Mouse (Mus musculus): ENCODE measurements around the gene Gm20388. TPM values are rescaled to one million over a fixed set of nuclear protein-coding genes. Genes with fewer than 3 reads are reported as not detected.
A peak's percentile ranks its signal among the peaks of the same experiment; 100 is the strongest.

The Gm20388 gene
- polyA plus RNA-seq, 1 experiment from 2014 or later, result not detected

DNA sequence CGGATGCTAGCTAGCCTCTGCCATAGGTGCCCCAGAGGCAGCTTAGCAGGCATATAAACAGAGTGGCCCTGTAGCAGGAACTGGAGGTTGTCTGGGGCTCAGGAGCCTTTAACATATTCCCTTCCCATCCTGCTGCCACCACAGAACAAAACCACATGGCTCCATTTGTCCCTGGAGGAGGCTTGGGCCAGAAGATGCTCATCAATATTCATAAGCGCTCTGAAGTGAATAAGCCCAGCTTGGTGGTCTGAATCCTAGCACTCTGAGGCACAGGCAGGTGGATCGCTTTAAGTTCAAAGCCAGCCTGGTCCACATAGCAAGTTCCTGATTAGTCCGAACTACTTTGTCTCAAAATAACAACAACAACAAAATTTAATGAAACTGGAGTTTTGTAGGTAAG is 22.6 kb upstream of the Gm20388 start:
- no peak overlapping the region for H3K4me3 ChIP-seq
- H3K9me3 ChIP-seq, result no peaks in the 10 kb centered on the region
- 77% methylated on average over 4 of the region's 4 CpGs for WGBS
- H3K9ac ChIP-seq, result no peak overlapping the region
- no peak overlapping the region for H3K27ac ChIP-seq (replicated peaks)
- no peaks in the 10 kb centered on the region; the same call in 1 of the 2 replicates for H3K27me3 ChIP-seq (replicated peaks)
- no peak for ATAC-seq (ENCODE audit: extremely low read depth, insufficient number of reproducible peaks, low FRiP score, low TSS enrichment)
- H3K4me2 ChIP-seq, result no peak overlapping the region
- peaks cover 14% of the 10 kb centered on the region for H3K4me1 ChIP-seq
- no peaks in the 10 kb centered on the region for H3K36me3 ChIP-seq

DNA sequence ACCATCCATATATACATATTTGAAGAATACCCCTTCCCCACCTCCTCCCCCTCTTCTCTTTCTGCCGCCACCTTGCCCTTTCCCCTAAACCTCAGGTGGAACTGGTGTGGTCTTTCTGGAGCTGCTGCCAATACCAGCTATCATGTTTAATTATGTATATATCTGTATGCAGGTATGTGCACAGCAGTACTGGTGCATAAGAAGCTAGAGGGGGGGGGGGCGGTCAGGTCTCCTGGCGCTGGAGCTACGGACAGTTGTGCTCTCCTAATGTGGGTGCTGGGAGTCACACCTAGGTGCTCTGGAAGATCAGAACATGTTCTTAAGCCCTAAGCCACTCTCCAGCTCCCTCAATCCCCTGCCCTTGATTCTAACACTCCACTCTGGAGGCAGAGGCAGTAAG is 13.6 kb upstream of the Gm20388 start:
- Histone ChIP-seq H3K9me3 (no peaks in the 10 kb centered on the region), H3K27me3 (replicated peaks) (peaks cover 30% of the 10 kb centered on the region), H3K27ac (replicated peaks) (no peak overlapping the region), H3K9ac (no peak overlapping the region), H3K4me2 (no peak overlapping the region), H3K36me3 (no peaks in the 10 kb centered on the region), H3K4me1 (peaks cover 14% of the 10 kb centered on the region), H3K4me3 (no peak overlapping the region)
- ATAC-seq (ENCODE audit: extremely low read depth, insufficient number of reproducible peaks, low FRiP score, low TSS enrichment), result no peak
- 90% methylated on average over 4 of the region's 4 CpGs for WGBS

DNA sequence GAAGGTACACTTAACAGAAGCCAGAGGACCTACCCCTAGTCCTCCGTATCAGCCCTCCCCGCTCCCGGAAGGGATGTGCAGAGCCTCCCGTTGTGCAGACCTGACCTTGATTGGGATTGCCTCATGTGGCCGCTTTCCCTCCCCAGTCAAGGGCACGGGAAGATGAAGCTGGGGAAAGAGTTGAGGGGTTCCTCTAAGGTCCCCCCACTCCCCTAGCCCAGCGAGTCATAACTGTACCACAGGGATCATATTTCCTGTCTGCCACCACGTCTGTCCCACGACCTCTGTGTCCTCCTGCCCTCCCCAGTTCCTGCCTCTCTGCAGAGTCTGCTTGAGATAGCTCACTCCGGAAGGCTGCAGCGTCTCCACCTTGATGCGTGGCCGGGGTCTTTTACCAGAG is 12.7 kb upstream of the Gm20388 start:
- peak overlapping the region; percentile 41 for H3K4me2 ChIP-seq
- 8% methylated on average over 13 of the region's 13 CpGs for WGBS
- H3K9me3 ChIP-seq, result no peaks in the 10 kb centered on the region

DNA sequence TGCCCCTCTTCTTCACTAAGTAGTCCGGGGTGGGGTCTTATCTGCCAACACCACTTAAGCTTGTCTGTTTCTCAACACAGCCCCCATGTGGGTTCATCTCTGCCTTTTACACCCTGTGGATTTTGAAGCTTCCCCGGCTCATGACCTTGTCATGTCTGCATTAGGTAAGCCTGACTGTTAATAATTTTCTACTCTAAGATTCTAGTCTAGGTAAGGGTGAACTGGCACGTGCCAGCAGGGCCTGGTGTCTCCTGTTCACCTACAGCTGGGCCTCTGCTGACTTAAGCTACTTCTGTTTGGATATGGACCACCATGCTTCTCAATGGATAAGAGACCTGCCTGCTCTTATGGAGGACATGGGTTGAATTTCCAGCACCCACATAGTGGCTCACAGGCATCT is 9.3 kb upstream of the Gm20388 start:
- H3K4me1 ChIP-seq, result peaks cover 22% of the 10 kb centered on the region
- no peak overlapping the region for H3K27ac ChIP-seq (replicated peaks)
- H3K36me3 ChIP-seq, result no peaks in the 10 kb centered on the region
- ATAC-seq (ENCODE audit: extremely low read depth, insufficient number of reproducible peaks, low FRiP score, low TSS enrichment), result no peak
- no peaks in the 10 kb centered on the region for H3K9me3 ChIP-seq
- peaks cover 34% of the 10 kb centered on the region for H3K27me3 ChIP-seq (replicated peaks)
- H3K4me3 ChIP-seq, result no peak overlapping the region
- no peak overlapping the region for H3K9ac ChIP-seq
- no peak overlapping the region for H3K4me2 ChIP-seq
- 33% methylated on average over 3 of the region's 3 CpGs for WGBS

More for the DNA sequence above, 12.7 kb upstream of the Gm20388 start:
- H3K4me3 ChIP-seq, result no peak overlapping the region
- H3K27ac ChIP-seq (replicated peaks), result no peak overlapping the region
- peaks cover 14% of the 10 kb centered on the region for H3K4me1 ChIP-seq
- no peak for ATAC-seq (ENCODE audit: extremely low read depth, insufficient number of reproducible peaks, low FRiP score, low TSS enrichment)
- no peak overlapping the region for H3K9ac ChIP-seq
- peaks cover 34% of the 10 kb centered on the region for H3K27me3 ChIP-seq (replicated peaks)
- no peaks in the 10 kb centered on the region for H3K36me3 ChIP-seq

DNA sequence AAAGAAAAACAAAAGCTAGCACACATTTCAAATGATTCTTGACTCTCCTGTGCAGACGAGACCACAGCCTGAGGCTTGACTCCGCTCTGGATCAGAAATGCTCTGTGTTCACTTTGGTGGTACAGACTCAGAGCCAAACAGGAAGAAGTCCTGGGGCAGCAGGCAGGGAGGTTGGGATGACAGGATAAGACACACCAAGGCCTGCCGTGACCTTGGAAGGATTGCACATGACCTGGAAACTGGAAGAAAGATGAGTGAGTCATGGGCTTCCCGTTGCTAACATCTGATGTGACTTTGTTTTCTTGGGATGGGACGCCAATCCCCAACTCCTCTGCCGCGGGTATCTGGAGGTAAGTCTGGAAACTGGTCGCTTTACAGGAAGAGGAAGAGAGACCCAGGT is 8.7 kb upstream of the Gm20388 start:
- peaks cover 33% of the 10 kb centered on the region for H3K27me3 ChIP-seq (replicated peaks)
- no peaks in the 10 kb centered on the region for H3K36me3 ChIP-seq
- H3K9ac ChIP-seq, result no peak overlapping the region
- no peak for ATAC-seq (ENCODE audit: extremely low read depth, insufficient number of reproducible peaks, low FRiP score, low TSS enrichment)
- H3K4me3 ChIP-seq, result no peak overlapping the region
- no peaks in the 10 kb centered on the region for H3K9me3 ChIP-seq
- WGBS, result 54% methylated on average over 8 of the region's 8 CpGs
- no peak overlapping the region for H3K4me2 ChIP-seq
- H3K4me1 ChIP-seq, result peaks cover 22% of the 10 kb centered on the region
- H3K27ac ChIP-seq (replicated peaks), result no peak overlapping the region

DNA sequence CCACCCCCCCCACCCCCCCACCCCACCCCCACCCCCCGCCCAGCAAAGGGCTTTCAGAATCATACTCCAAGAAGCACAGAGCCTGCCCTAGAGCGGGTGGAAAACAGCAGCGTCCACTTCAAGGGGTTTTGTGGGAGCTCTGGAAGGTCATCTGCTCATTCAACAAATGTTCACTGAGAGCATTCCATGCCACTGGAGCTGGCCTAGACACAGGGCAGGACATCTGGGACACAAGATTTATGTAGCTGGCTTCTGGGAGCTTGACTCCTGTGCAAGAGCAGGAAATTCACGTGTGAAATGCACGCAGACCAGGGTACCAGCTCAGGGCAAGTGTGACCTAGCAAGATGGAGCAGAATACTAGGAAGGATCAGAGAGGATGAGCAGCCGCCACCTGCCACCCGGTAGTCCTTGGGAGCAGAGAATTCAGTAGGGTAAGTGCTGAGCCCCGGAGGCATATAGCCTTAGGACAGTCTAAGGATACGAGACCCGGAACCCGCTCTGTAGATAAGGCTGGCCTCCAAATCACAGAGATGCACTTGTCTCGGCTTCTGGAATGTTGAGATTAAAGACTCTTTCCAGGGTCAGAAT is 6.2 kb upstream of the Gm20388 start:
- no peak for ATAC-seq (ENCODE audit: extremely low read depth, insufficient number of reproducible peaks, low FRiP score, low TSS enrichment)
- Histone ChIP-seq H3K9ac (no peak overlapping the region), H3K4me1 (peaks cover 8% of the 10 kb centered on the region), H3K36me3 (no peaks in the 10 kb centered on the region), H3K4me3 (no peak overlapping the region), H3K27me3 (replicated peaks) (peaks cover 8% of the 10 kb centered on the region; the same call in 1 of the 2 replicates), H3K4me2 (no peak overlapping the region), H3K27ac (replicated peaks) (no peak overlapping the region), H3K9me3 (no peaks in the 10 kb centered on the region)
- 22% methylated on average over 12 of the region's 12 CpGs for WGBS

DNA sequence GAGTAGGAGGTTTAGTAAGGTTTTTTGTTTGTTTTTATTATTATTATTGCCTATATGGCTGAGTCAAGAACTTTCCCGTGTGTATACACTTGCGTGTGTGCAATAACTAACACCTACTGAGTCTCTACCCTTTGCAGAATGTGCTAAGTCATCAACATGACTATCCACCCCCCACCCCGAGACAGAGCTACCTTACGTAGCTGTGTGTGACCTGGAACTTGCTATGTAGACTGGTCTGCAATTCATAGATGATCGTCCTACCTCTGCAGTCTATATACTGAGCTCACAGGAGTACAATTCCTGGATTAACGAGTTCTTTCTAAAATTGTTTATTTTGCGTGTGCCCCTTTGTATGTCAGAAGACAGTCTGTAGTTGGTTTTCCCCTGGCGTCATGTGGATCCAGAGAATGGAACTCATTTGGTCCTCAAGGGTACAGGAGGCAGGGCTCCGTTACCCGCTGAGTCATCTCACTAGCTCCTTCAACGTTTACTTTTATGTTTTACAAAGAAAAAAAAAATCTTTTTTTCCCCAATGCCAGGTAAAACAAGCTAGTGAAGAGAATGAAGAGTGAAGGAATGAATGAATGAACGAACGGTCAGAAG is 596 bp upstream of the Gm20388 start, which contains the start of gene Usp10:
TSS of gene Usp10 (plus strand) at position 417 of the 603 bp plus-strand sequence.
- ATAC-seq (ENCODE audit: extremely low read depth, insufficient number of reproducible peaks, low FRiP score, low TSS enrichment), result 0 out of 2 replicates have a peak, but pooled peaks have one; percentile 2
- Histone ChIP-seq H3K27me3 (replicated peaks) (no peaks in the 10 kb centered on the region), H3K4me3 (peak within 1 kb of the TSS; percentile 89), H3K36me3 (no peaks in the 10 kb centered on the region), H3K4me2 (peak within 1 kb of the TSS; percentile 95), H3K9me3 (no peaks in the 10 kb centered on the region), H3K27ac (replicated peaks) (peak within 1 kb of the TSS; percentile 93), H3K9ac (peak within 1 kb of the TSS; percentile 96), H3K4me1 (peaks cover 43% of the 10 kb centered on the region)
- 30% methylated on average over 13 of the region's 13 CpGs for WGBS

DNA sequence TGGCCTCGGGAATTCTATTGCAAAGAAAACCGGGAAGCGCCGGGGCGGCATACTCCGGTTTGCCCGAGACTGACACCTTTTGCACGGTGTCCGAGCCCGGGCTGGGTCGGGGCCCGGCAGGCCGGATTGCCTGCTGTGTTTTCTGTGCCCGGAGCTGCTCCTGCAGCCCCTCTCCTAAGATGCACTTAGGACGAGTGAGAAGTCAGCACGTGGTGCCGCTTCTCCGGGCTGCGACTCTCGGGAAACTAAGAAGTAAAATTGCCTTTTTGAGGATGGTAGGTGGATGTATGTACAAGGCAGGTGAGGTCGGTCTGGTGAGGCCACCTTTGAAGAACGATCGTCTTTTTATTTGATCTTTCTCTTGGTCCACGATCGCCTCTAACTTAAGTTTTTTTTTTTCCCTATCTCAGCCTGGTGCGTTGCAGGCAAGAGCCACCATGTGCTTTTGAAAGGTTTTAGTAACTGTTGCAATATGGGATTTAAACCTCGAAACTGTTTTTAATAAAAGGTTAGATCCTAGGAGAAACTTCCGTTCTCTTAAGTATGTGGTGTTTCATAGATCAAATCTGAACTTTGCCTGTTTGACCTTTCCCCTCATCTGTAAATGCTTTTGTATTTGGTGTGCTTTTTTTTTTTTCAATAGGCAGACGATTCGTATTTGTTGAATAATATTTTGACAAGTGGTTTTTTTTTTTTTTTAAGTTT is 769 bp downstream of the Gm20388 start:
- ATAC-seq (ENCODE audit: extremely low read depth, insufficient number of reproducible peaks, low FRiP score, low TSS enrichment), result peak; percentile 27; the same call in 1 of the 2 replicates
- H3K4me3 ChIP-seq, result peak overlapping the region; percentile 89
- WGBS, result 2% methylated on average over 30 of the region's 30 CpGs
- H3K9ac ChIP-seq, result peak overlapping the region; percentile 96
- peaks cover 56% of the 10 kb centered on the region for H3K4me1 ChIP-seq
- H3K36me3 ChIP-seq, result no peaks in the 10 kb centered on the region
- peak overlapping the region; percentile 93 for H3K27ac ChIP-seq (replicated peaks)
- H3K9me3 ChIP-seq, result no peaks in the 10 kb centered on the region
- peak overlapping the region; percentile 95 for H3K4me2 ChIP-seq
- H3K27me3 ChIP-seq (replicated peaks), result no peaks in the 10 kb centered on the region

DNA sequence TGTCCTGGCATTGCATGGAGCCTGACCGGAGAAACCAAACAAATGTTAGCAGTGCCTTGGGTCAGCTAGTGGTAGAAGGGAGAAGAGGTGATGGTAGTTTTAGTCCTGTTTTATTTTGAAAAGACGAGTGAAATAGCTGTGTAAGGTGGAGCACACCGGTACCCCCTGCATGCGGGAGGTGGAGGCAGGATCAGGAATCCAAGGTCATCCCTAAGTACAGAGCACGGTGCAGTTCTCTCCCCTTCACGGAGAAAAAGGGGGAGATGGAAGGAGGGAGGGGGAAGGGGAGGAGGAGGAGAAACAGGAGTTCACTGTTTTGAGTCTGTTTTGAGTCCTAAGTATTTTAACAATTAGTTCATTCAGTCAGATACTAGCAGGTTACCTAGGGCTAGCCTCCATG is 2.0 kb downstream of the Gm20388 start:
- Histone ChIP-seq H3K27ac (replicated peaks) (no peak overlapping the region), H3K4me3 (peak overlapping the region; percentile 89), H3K9ac (peak overlapping the region; percentile 96), H3K9me3 (no peaks in the 10 kb centered on the region), H3K4me2 (peak overlapping the region; percentile 95), H3K27me3 (replicated peaks) (no peaks in the 10 kb centered on the region), H3K4me1 (peaks cover 68% of the 10 kb centered on the region), H3K36me3 (no peaks in the 10 kb centered on the region)
- ATAC-seq (ENCODE audit: extremely low read depth, insufficient number of reproducible peaks, low FRiP score, low TSS enrichment), result no peak
- WGBS, result 40% methylated on average over 6 of the region's 6 CpGs

DNA sequence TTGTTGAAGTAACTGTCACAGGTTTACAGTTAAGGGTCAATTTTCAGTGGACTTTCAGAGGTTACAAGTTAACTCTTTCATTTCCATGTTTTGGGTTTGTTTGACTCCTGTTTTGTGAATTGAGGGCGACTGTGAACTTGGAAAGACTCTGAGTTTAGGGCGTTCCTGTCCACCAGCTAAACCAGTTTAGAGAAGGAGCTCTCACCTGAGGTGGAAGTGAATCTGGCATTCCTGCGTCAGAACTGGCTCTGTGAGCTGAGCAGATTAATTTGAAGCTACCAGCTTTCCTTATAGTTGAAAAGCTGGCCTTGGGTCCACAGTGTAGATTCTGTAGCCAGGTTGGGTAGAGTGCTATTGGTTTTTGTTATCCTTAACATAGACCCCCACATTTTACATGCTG is 2.5 kb downstream of the Gm20388 start:
- WGBS, result 74% methylated on average over 3 of the region's 3 CpGs
- peak overlapping the region; percentile 96; the same call in 1 of the 2 replicates for H3K9ac ChIP-seq
- H3K4me3 ChIP-seq, result 0 out of 2 replicates have a peak overlapping the region, but pooled peaks have one; percentile 89
- no peaks in the 10 kb centered on the region for H3K36me3 ChIP-seq
- no peak overlapping the region for H3K27ac ChIP-seq (replicated peaks)
- ATAC-seq (ENCODE audit: extremely low read depth, insufficient number of reproducible peaks, low FRiP score, low TSS enrichment), result no peak
- no peaks in the 10 kb centered on the region for H3K9me3 ChIP-seq
- H3K4me1 ChIP-seq, result peaks cover 73% of the 10 kb centered on the region
- peak overlapping the region; percentile 95 for H3K4me2 ChIP-seq
- H3K27me3 ChIP-seq (replicated peaks), result no peaks in the 10 kb centered on the region

DNA sequence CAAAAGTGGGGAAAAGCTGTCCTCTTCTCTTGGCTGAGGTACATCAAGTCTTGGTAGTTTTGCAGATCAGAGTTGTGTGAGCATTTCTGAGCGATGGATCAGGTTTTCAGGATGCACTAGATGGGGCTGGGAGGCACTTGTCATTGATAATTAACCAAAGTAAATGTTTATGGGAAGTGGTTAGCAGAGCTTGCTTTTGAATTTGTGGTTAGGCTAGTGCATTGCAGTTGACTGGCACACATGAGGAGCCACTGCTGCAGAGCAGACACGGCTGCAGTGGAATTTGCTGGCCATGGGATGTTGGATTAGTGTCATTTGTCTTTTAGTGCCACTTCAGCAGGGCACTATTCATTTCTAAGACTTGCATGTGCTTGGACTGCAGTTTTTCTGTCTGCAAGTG is 3.5 kb downstream of the Gm20388 start:
- Histone ChIP-seq H3K4me2 (peak overlapping the region; percentile 95; the same call in 1 of the 2 replicates), H3K36me3 (peaks cover 7% of the 10 kb centered on the region), H3K27me3 (replicated peaks) (no peaks in the 10 kb centered on the region), H3K9me3 (no peaks in the 10 kb centered on the region), H3K9ac (no peak overlapping the region; the same call in 1 of the 2 replicates), H3K27ac (replicated peaks) (no peak overlapping the region), H3K4me3 (no peak overlapping the region), H3K4me1 (peaks cover 78% of the 10 kb centered on the region)
- no peak for ATAC-seq (ENCODE audit: extremely low read depth, insufficient number of reproducible peaks, low FRiP score, low TSS enrichment)
- WGBS, result 53% methylated on average over 2 of the region's 2 CpGs

All from heart, embryonic 13.5 days (tissue).